Mouse (Mus musculus) lung, embryonic 16.5 days (tissue): ENCODE results near the gene Tspyl2. TPM values are rescaled to one million over a fixed set of nuclear protein-coding genes. Genes with fewer than 3 reads are reported as not detected.
"Not testable (repeated sequence)": the region's sequence is repeated elsewhere in the genome, so short reads cannot be mapped to it uniquely, and the experiment has no call there.

ENCODE experiments used
- ATAC-seq: fragments of 200-750 bp; cut with Nextera tagmentation; 2 replicates; pipeline ENCODE4 v1.8.0; 2017; ENCODE audit warnings: low read depth, mild to moderate bottlenecking, moderate library complexity
- H3K27ac ChIP-seq: fragments of 300-500 bp; sonication (generic); 2 replicates; pipeline ENCODE4 v1.5.1; 2014; ENCODE audit warnings: mild to moderate bottlenecking, control low read depth, low read length
- H3K27me3 ChIP-seq: fragments of 300-500 bp; sonication (generic); 2 replicates; pipeline ENCODE4 v1.6.1; 2014; ENCODE audit warnings: low read depth, low read length, mixed read lengths; ENCODE audit not compliant: control insufficient read depth, insufficient read depth
- H3K36me3 ChIP-seq: fragments of 300-500 bp; sonication (generic); 2 replicates; pipeline ENCODE4 v1.6.1; 2014; ENCODE audit warnings: low read length; ENCODE audit not compliant: control insufficient read depth, insufficient read depth
- H3K4me1 ChIP-seq: fragments of 300-500 bp; sonication (generic); replicated peaks from 2 replicates; pipeline ENCODE4 v1.6.1; 2014; ENCODE audit warnings: low read length, mixed read lengths; ENCODE audit not compliant: control insufficient read depth, insufficient read depth
- H3K4me2 ChIP-seq: fragments of 300-500 bp; sonication (generic); 2 replicates; pipeline ENCODE4 v1.6.1; 2014; ENCODE audit warnings: low read depth, low read length, control low read depth
- H3K4me3 ChIP-seq: fragments of 300-500 bp; sonication (generic); 2 replicates; pipeline ENCODE4 v1.5.1; 2014; ENCODE audit warnings: mild to moderate bottlenecking, low read length, control low read depth
- H3K9ac ChIP-seq: fragments of 300-500 bp; sonication (generic); 2 replicates; pipeline ENCODE4 v1.6.1; 2014; ENCODE audit warnings: low read length, control low read depth
- H3K9me3 ChIP-seq: fragments of 300-500 bp; sonication (generic); 2 replicates; pipeline ENCODE4 v1.6.1; 2016; ENCODE audit warnings: low read length; ENCODE audit not compliant: control insufficient read depth
- WGBS: fragments of 180-500 bp; shearing (Covaris S2); extraction: QIAGEN DNeasy Blood & Tissue Kit; methylation state at CpG from one replicate; pipeline ENCODE4 v1.1.7; 2014; 5-methylcytosine and 5-hydroxymethylcytosine counted together
- polyA plus RNA-seq: library from polyadenylated mRNA; unstranded; fragments of >200 nt; fragmentation: Nextera tagmentation; extraction: Ambion mirVana; gene quantifications from 2 replicates; pipeline ENCODE4 v1.2.1, GENCODE M21; 2015

Gene Tspyl2
- polyA plus RNA-seq, 1 experiment from 2014 or later: 25.8 TPM

DNA sequence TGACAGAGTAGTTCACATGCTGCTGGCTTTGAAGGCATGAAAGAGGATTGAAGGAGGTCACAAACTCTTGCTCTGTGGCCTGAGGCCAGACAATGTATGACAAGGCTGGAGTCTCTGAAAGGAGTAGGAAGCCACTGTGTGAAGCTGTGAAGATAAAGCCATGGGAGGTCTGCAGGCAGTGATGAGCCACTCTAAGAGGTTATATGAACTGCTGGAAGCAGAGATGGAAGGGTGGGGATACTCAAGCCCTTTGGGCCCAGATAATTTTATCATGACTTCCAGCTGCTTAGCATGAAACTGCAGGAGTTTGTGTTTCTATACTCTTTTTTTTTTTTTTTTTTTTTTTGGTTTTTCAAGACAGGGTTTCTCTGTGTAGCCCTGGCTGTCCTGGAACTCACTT, 34.9 kb downstream of the Tspyl2 start:
- no peak for ATAC-seq
- Histone ChIP-seq H3K9ac (no peak overlapping the region), H3K27me3 (peaks cover 2% of the 10 kb centered on the region; the same call in 1 of the 2 replicates), H3K4me2 (no peak overlapping the region), H3K4me3 (no peak overlapping the region), H3K36me3 (no peaks in the 10 kb centered on the region), H3K9me3 (no peaks in the 10 kb centered on the region), H3K4me1 (no peaks in the 10 kb centered on the region), H3K27ac (no peak overlapping the region)

DNA sequence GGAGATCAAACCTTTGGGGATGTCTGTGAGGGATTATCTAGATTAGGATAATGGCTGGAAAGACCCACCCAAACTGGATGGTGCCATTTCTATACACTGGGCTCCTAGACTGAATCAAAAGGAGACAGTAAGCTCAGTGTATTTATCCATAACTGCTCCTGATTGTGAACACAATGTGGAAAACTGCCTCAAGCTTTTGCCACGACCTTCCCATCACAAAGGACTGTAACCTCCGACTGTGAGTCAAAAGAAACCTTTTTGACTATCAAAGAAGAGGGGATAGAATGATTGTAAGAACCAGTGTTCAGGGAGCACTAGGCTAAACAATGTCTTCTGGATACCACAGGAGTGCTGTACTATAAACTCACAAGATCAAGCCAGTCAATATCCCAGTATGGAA, 36.0 kb downstream of the Tspyl2 start:
- no peak overlapping the region for H3K27ac ChIP-seq
- no peak overlapping the region for H3K4me2 ChIP-seq
- no peaks in the 10 kb centered on the region for H3K9me3 ChIP-seq
- no peaks in the 10 kb centered on the region for H3K4me1 ChIP-seq
- 69% methylated on average over 2 of the region's 2 CpGs for WGBS
- ATAC-seq: no peak
- no peak overlapping the region for H3K9ac ChIP-seq
- peaks cover 2% of the 10 kb centered on the region; the same call in 1 of the 2 replicates for H3K27me3 ChIP-seq
- no peaks in the 10 kb centered on the region for H3K36me3 ChIP-seq
- H3K4me3 ChIP-seq: no peak overlapping the region

DNA sequence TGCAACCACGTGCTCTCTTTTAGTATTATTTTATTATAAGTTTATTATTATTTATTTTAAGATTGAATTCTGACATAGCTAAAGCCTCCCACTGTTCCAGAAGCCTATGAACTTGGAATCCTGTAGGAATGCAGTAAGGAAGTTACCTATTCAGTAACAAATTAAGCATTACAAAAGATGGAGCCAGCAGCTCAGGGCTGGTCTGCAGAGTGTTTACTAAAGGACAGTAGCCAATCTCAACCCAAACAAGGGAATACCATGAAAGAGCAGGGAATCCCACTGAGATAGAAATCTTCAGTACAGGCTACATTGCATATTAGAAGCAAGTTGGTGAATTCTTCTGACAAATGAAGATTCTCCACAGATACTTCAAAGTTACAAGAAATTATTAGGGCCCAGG, 55.2 kb downstream of the Tspyl2 start:
- H3K9ac ChIP-seq, H3K27ac ChIP-seq, H3K4me3 ChIP-seq, H3K36me3 ChIP-seq, ATAC-seq, H3K27me3 ChIP-seq, H3K4me2 ChIP-seq, H3K9me3 ChIP-seq, H3K4me1 ChIP-seq: not testable (repeated sequence)
- WGBS: 59% methylated on average over 1 of the region's 1 CpGs

Other genes starting within 250 kb of the Tspyl2 start
- gene Iqsec2, start 198.2 kb downstream of the Tspyl2 start, polyA plus RNA-seq: 3.6 and 3.8 TPM in 2 replicates
- 41.0 and 43.0 TPM in 2 replicates for gene Kdm5c, start 109.4 kb downstream of the Tspyl2 start, polyA plus RNA-seq
- gene Kantr, start 14.9 kb downstream of the Tspyl2 start, polyA plus RNA-seq: 13.9 and 15.3 TPM in 2 replicates
- 3.0 and 3.1 TPM in 2 replicates for gene Gpr173, start 26.3 kb upstream of the Tspyl2 start, polyA plus RNA-seq
- gene Cldn34a, start 220.9 kb upstream of the Tspyl2 start, polyA plus RNA-seq: not detected in 2 replicates